Mouse (Mus musculus) heart, embryonic 16.5 days (tissue): ENCODE measurements around the gene Soat1. TPM values are rescaled to one million over a fixed set of nuclear protein-coding genes. Genes with fewer than 3 reads are reported as not detected.

Source experiments
- ATAC-seq: fragments of 200-750 bp; cut with Nextera tagmentation; replicated peaks from 2 replicates; pipeline ENCODE4 v1.8.0; 2017; ENCODE audit warnings: moderate number of reproducible peaks; ENCODE audit not compliant: insufficient read depth, low FRiP score; ENCODE audit errors: extremely low read depth
- H3K27ac ChIP-seq: fragments of 300-500 bp; sonication (generic); 2 replicates; pipeline ENCODE4 v1.5.1; 2014; ENCODE audit warnings: mild to moderate bottlenecking, low read length, control low read depth, moderate library complexity
- H3K27me3 ChIP-seq: fragments of 300-500 bp; sonication (generic); 2 replicates; pipeline ENCODE4 v1.6.1; 2014; ENCODE audit warnings: low read length, mixed read lengths; ENCODE audit not compliant: control insufficient read depth, insufficient read depth
- H3K36me3 ChIP-seq: fragments of 300-500 bp; sonication (generic); 2 replicates; pipeline ENCODE4 v1.6.1; 2014; ENCODE audit not compliant: control insufficient read depth, insufficient read depth
- H3K4me1 ChIP-seq: fragments of 300-500 bp; sonication (generic); 2 replicates; pipeline ENCODE4 v1.6.1; 2014; ENCODE audit warnings: low read length, mixed read lengths; ENCODE audit not compliant: control insufficient read depth, insufficient read depth
- H3K4me2 ChIP-seq: fragments of 300-500 bp; sonication (generic); 2 replicates; pipeline ENCODE4 v1.6.1; 2014; ENCODE audit warnings: low read depth, mild to moderate bottlenecking, control low read depth, low read length
- H3K4me3 ChIP-seq: fragments of 300-500 bp; sonication (generic); 2 replicates; pipeline ENCODE4 v1.5.1; 2014; ENCODE audit warnings: mild to moderate bottlenecking, control low read depth, low read length
- H3K9ac ChIP-seq: fragments of 300-500 bp; sonication (generic); 2 replicates; pipeline ENCODE4 v1.6.1; 2014; ENCODE audit warnings: low read length, control low read depth
- H3K9me3 ChIP-seq: fragments of 300-500 bp; sonication (generic); replicated peaks from 2 replicates; pipeline ENCODE4 v1.6.1; 2016; ENCODE audit warnings: low read length; ENCODE audit not compliant: control insufficient read depth
- WGBS: fragments of 180-500 bp; shearing (Covaris S2); extraction: QIAGEN DNeasy Blood & Tissue Kit; methylation state at CpG from one replicate; pipeline ENCODE4 v1.1.7; 2014; 5-methylcytosine and 5-hydroxymethylcytosine counted together
- polyA plus RNA-seq: library from polyadenylated mRNA; unstranded; fragments of >200 nt; fragmentation: Nextera tagmentation; extraction: Ambion mirVana; gene quantifications from 2 replicates; pipeline ENCODE4 v1.2.1, GENCODE M21; 2015

The Soat1 gene
- polyA plus RNA-seq, 1 experiment from 2014 or later = 25.0 TPM

- Histone ChIP-seq H3K9ac (no peak overlapping the region), H3K4me3 (no peak overlapping the region), H3K27ac (peak overlapping the region; percentile 56), H3K27me3 (no peaks in the 10 kb centered on the region), H3K36me3 (no peaks in the 10 kb centered on the region; the same call in 1 of the 2 replicates), H3K9me3 (no peaks in the 10 kb centered on the region), H3K4me1 (peaks cover 10% of the 10 kb centered on the region), H3K4me2 (no peak overlapping the region)
- ATAC-seq = 0 out of 2 replicates have a peak, but pooled peaks have one; percentile 52
- 50% methylated on average over 3 of the region's 3 CpGs for WGBS
Observed at GRCm38 (mm10) chr1:156459690-156460089, 14.4 kb downstream of the Soat1 start.

- Histone ChIP-seq H3K9me3 (no peaks in the 10 kb centered on the region), H3K4me1 (peaks cover 10% of the 10 kb centered on the region), H3K36me3 (no peaks in the 10 kb centered on the region; the same call in 1 of the 2 replicates), H3K9ac (no peak overlapping the region), H3K4me3 (no peak overlapping the region), H3K4me2 (no peak overlapping the region), H3K27ac (no peak overlapping the region), H3K27me3 (no peaks in the 10 kb centered on the region)
- 54% methylated on average over 8 of the region's 8 CpGs for WGBS
- ATAC-seq = no peak
Observed at GRCm38 (mm10) chr1:156458391-156459060, 15.6 kb downstream of the Soat1 start.

- Histone ChIP-seq H3K4me3 (no peak overlapping the region), H3K4me1 (peaks cover 8% of the 10 kb centered on the region), H3K9me3 (no peaks in the 10 kb centered on the region), H3K27ac (no peak overlapping the region), H3K9ac (no peak overlapping the region), H3K36me3 (no peaks in the 10 kb centered on the region; the same call in 1 of the 2 replicates), H3K27me3 (no peaks in the 10 kb centered on the region), H3K4me2 (no peak overlapping the region)
- ATAC-seq = no peak
- 91% methylated on average over 2 of the region's 2 CpGs for WGBS
Observed at GRCm38 (mm10) chr1:156455005-156455758, 18.9 kb downstream of the Soat1 start.

- Histone ChIP-seq H3K4me2 (no peak overlapping the region), H3K4me3 (no peak overlapping the region), H3K27me3 (no peaks in the 10 kb centered on the region), H3K9me3 (no peaks in the 10 kb centered on the region), H3K9ac (no peak overlapping the region), H3K27ac (no peak overlapping the region), H3K4me1 (0 out of 2 replicates have a peak, but pooled peaks cover 2% of the 10 kb centered on the region), H3K36me3 (no peaks in the 10 kb centered on the region; the same call in 1 of the 2 replicates)
- ATAC-seq = no peak
- 49% methylated on average over 7 of the region's 7 CpGs for WGBS
Observed at GRCm38 (mm10) chr1:156454384-156454783, 19.7 kb downstream of the Soat1 start.

- 69% methylated on average over 10 of the region's 10 CpGs for WGBS
- no peaks in the 10 kb centered on the region for H3K4me1 ChIP-seq
- ATAC-seq = no peak
- H3K36me3 ChIP-seq = no peaks in the 10 kb centered on the region; the same call in 1 of the 2 replicates
- H3K27ac ChIP-seq = no peak overlapping the region
- no peak overlapping the region for H3K4me2 ChIP-seq
- no peaks in the 10 kb centered on the region for H3K9me3 ChIP-seq
- no peak overlapping the region for H3K4me3 ChIP-seq
- no peak overlapping the region for H3K9ac ChIP-seq
- H3K27me3 ChIP-seq = no peaks in the 10 kb centered on the region
Observed at GRCm38 (mm10) chr1:156453876-156454275, 20.3 kb downstream of the Soat1 start.

GRCm38 (mm10) chr1:156450478-156450877 is 23.7 kb downstream of the Soat1 start:
- Histone ChIP-seq H3K27me3 (no peaks in the 10 kb centered on the region), H3K4me2 (no peak overlapping the region), H3K27ac (no peak overlapping the region), H3K9me3 (no peaks in the 10 kb centered on the region), H3K9ac (no peak overlapping the region), H3K4me3 (no peak overlapping the region), H3K36me3 (no peaks in the 10 kb centered on the region), H3K4me1 (no peaks in the 10 kb centered on the region)
- 41% methylated on average over 4 of the region's 4 CpGs for whole genome bisulfite sequencing
- ATAC-seq = no peak

- no peaks in the 10 kb centered on the region for H3K4me1 ChIP-seq
- no peak for ATAC-seq
- no peak overlapping the region for H3K27ac ChIP-seq
- WGBS = 59% methylated on average over 17 of the region's 17 CpGs
- H3K36me3 ChIP-seq = no peaks in the 10 kb centered on the region
- no peak overlapping the region for H3K4me3 ChIP-seq
- no peak overlapping the region for H3K4me2 ChIP-seq
- H3K27me3 ChIP-seq = no peaks in the 10 kb centered on the region
- H3K9ac ChIP-seq = no peak overlapping the region
- no peaks in the 10 kb centered on the region for H3K9me3 ChIP-seq
Observed at GRCm38 (mm10) chr1:156449691-156450090, 24.4 kb downstream of the Soat1 start.

- Histone ChIP-seq H3K4me3 (no peak overlapping the region), H3K4me2 (no peak overlapping the region), H3K27me3 (no peaks in the 10 kb centered on the region), H3K27ac (no peak overlapping the region), H3K36me3 (no peaks in the 10 kb centered on the region), H3K9me3 (no peaks in the 10 kb centered on the region), H3K4me1 (no peaks in the 10 kb centered on the region), H3K9ac (no peak overlapping the region)
- 81% methylated on average over 7 of the region's 7 CpGs for WGBS
- no peak for ATAC-seq
Observed at GRCm38 (mm10) chr1:156449089-156449488, 25.0 kb downstream of the Soat1 start.

- Histone ChIP-seq H3K4me3 (no peak overlapping the region), H3K27ac (no peak overlapping the region), H3K9me3 (no peaks in the 10 kb centered on the region), H3K27me3 (no peaks in the 10 kb centered on the region), H3K36me3 (peaks cover 5% of the 10 kb centered on the region), H3K9ac (no peak overlapping the region), H3K4me1 (no peaks in the 10 kb centered on the region), H3K4me2 (no peak overlapping the region)
- no peak for ATAC-seq
- WGBS = 91% methylated on average over 1 of the region's 1 CpGs
Observed at GRCm38 (mm10) chr1:156445049-156445448, 29.1 kb downstream of the Soat1 start.
